Mouse (Mus musculus) small intestine, adult 2 months (tissue): ENCODE data around the gene Syce2.

Experiments
- CTCF ChIP-seq: fragments of 200-500 bp; IDR thresholded peaks from 2 replicates; pipeline ENCODE4 v1.5.1; 2012; ENCODE audit warnings: low read depth, mild to moderate bottlenecking, control low read depth, inconsistent platforms, low read length, moderate library complexity, mixed read lengths; ENCODE audit not compliant: insufficient replicate concordance, insufficient read length; ENCODE audit errors: extremely low read depth
- POLR2A ChIP-seq: fragments of 200-500 bp; IDR thresholded peaks from 2 replicates; pipeline ENCODE4 v1.6.1; 2012; ENCODE audit warnings: low read depth, mild to moderate bottlenecking, control low read depth, inconsistent platforms, low read length, moderate library complexity

- TF ChIP-seq POLR2A (no peak), CTCF (no peak)
Observed at GRCm38 (mm10) chr8:84856434-84856833, 15.5 kb upstream of the Syce2 start.
